Mouse (Mus musculus): ENCODE results near the gene Gm3269. TPM values are rescaled to one million over a fixed set of nuclear protein-coding genes. Genes with fewer than 3 reads are reported as not detected.
"Not testable (repeated sequence)": the region's sequence is repeated elsewhere in the genome, so short reads cannot be mapped to it uniquely, and the experiment has no call there.

Gm3269 gene
- not detected in 2 replicates for polyA plus RNA-seq (2015; fragmentation: Nextera tagmentation; extraction: Ambion mirVana)

DNA sequence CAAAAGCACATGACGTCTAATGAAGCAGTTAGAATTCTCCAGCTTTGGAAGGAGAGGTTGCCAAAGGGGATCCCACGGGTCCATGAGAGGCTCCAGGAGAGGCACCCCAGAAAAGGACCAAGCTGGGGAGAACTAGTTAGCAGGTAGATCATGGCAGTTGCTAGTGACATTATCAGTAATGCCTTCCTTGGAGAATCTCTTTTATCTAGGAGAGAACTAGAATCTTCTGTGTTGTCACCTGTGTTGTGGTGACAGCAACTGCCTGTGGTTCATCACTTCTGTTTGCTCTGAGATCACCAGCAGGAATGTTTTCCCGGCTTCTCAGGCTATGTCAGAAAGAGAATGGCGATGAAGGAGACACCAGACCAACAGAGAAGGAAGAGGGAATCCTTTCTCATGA, at the start of gene Gm3269:
Gene Gm3269 (plus strand): TSS at position 301 of the 400 bp plus-strand sequence.
- H3K27me3 ChIP-seq (ENCODE audit: control insufficient read depth, insufficient read depth, low read depth, low read length); H3K4me3 ChIP-seq (ENCODE audit: low read length); H3K9ac ChIP-seq (ENCODE audit: low read length); H3K36me3 ChIP-seq (ENCODE audit: control insufficient read depth, insufficient read depth, low read length); ATAC-seq (ENCODE audit: low read depth); H3K4me2 ChIP-seq (ENCODE audit: low read depth, low read length); H3K27ac ChIP-seq (ENCODE audit: low read length); H3K4me1 ChIP-seq (replicated peaks; ENCODE audit: control insufficient read depth, insufficient read depth, low read length); H3K9me3 ChIP-seq (ENCODE audit: control insufficient read depth, low read length): not testable (repeated sequence)
- WGBS: no CpG with 5 or more reads among the region's 4 CpGs

DNA sequence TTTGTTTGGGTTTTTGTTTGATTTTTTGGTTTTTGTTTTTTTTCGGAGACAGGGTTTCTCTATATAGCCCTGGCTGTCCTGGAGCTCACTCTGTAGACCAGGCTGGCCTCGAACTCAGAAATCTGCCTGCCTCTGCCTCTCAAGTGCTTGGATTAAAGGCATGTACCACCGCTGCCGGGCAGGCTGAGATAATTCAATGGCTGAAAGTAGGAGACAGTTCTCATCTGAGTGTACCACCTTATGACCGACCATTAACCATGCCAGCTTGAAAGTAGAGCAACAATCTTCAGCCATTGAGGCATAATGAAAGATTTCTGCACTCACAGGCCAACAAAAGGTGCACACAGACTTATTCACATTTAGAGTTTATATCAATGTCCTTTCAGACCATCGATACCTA, 31.5 kb upstream of the Gm3269 start:
- H3K4me3 ChIP-seq (ENCODE audit: low read length); H3K9ac ChIP-seq (ENCODE audit: low read length); H3K27me3 ChIP-seq (ENCODE audit: control insufficient read depth, insufficient read depth, low read depth, low read length); H3K4me2 ChIP-seq (ENCODE audit: low read depth, low read length); H3K36me3 ChIP-seq (ENCODE audit: control insufficient read depth, insufficient read depth, low read length); ATAC-seq (ENCODE audit: low read depth); H3K9me3 ChIP-seq (ENCODE audit: control insufficient read depth, low read length); H3K27ac ChIP-seq (ENCODE audit: low read length); H3K4me1 ChIP-seq (replicated peaks; ENCODE audit: control insufficient read depth, insufficient read depth, low read length): not testable (repeated sequence)
- whole genome bisulfite sequencing: 80% methylated on average over 6 of the region's 6 CpGs

DNA sequence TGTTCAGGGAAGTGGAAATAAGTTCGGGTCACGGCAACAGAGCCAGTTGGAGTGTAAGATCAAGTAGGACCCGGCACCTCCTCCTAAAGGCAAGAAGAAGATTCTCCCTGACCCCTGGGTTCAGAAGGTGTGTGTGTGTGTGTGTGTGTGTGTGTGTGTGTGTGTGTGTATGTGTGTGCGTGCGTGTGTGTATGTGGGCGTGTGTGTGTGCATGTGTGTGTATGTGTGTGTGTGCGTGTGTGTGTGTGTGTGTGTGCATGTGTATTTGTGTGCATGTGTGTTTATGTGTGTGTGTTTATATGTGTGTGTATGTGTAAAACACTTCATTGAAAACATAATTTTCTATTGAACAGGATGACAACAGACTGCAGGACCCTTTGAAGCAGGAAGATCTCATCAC, 16.0 kb upstream of the Gm3269 start:
- H3K9ac ChIP-seq (ENCODE audit: low read length); H3K27ac ChIP-seq (ENCODE audit: low read length); H3K36me3 ChIP-seq (ENCODE audit: control insufficient read depth, insufficient read depth, low read length); H3K9me3 ChIP-seq (ENCODE audit: control insufficient read depth, low read length); H3K4me2 ChIP-seq (ENCODE audit: low read depth, low read length); H3K4me3 ChIP-seq (ENCODE audit: low read length); ATAC-seq (ENCODE audit: low read depth); H3K27me3 ChIP-seq (ENCODE audit: control insufficient read depth, insufficient read depth, low read depth, low read length); H3K4me1 ChIP-seq (replicated peaks; ENCODE audit: control insufficient read depth, insufficient read depth, low read length): not testable (repeated sequence)
- WGBS: 86% methylated on average over 4 of the region's 7 CpGs

DNA sequence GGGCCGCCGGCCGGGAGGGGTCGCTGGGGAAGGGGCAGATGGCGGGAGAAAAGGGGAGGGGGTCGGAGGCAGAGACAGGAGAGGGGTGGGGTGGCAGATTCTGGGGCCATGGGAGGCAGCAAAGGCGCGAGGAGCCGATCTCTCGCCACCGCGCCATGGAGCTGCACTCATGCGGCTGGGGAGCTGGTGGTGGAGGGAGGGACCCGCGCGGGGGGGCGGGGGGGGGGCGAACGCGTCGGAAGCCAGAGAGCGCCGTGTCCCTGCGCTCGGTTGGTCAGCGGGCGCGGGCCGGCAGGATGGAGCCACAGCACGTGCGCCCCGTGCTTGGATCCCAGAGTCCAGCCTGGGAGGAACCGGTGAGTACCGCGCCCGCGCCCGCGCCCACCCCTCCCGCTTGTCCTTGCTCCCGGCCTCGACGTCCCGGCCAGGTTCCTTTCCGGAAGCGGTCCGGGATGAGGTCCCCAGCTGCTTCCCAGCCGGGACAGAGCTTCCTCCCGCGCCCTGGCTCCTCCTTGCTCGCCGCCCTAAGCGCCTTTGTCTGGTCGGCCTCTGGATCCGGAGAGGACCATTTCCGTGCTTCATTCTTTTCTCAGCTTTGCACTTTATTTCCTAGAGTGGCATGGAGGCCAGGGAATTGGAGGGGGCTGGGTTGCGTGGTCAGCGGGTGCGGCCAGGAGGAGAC, 17.5 kb downstream of the Gm3269 start, which contains the start of gene Gm3264:
Gene Gm3264 (plus strand): TSS at position 278 of the 682 bp plus-strand sequence.
- not testable (repeated sequence) for H3K9ac ChIP-seq (ENCODE audit: low read length); H3K4me1 ChIP-seq (replicated peaks; ENCODE audit: control insufficient read depth, insufficient read depth, low read length)

DNA sequence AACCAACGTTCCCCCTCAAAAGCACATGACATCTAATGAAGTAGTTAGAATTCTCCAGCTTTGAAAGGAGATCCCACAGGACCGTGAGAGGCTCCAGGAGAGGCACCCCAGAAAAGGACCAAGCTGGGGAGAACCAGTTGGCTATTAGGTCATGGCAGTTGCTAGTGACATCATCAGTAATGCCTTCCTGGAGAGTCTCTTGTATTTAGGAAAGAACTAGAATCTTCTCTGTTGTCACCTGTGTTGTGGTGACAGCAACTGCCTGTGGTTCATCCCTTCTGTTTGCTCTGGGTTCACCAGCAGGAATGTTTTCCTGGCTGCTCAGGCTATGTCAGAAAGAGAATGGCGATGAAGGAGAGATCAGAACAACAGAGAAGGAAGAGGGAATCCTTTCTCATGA, 54.2 kb downstream of the Gm3269 start, which contains the start of gene Gm3278:
Gene Gm3278 (plus strand): TSS at position 301 of the 400 bp plus-strand sequence.
- not testable (repeated sequence) for H3K27ac ChIP-seq (ENCODE audit: low read length); H3K36me3 ChIP-seq (ENCODE audit: control insufficient read depth, insufficient read depth, low read length); H3K4me2 ChIP-seq (ENCODE audit: low read depth, low read length); H3K4me3 ChIP-seq (ENCODE audit: low read length); H3K9ac ChIP-seq (ENCODE audit: low read length); H3K4me1 ChIP-seq (replicated peaks; ENCODE audit: control insufficient read depth, insufficient read depth, low read length); H3K27me3 ChIP-seq (ENCODE audit: control insufficient read depth, insufficient read depth, low read depth, low read length); H3K9me3 ChIP-seq (ENCODE audit: control insufficient read depth, low read length); ATAC-seq (ENCODE audit: low read depth)
- 67% methylated on average over 1 of the region's 3 CpGs for WGBS

More for the DNA sequence above, 17.5 kb downstream of the Gm3269 start, which contains the start of gene Gm3264:
- 4% methylated on average over 30 of the region's 59 CpGs for WGBS
- not testable (repeated sequence) for H3K36me3 ChIP-seq (ENCODE audit: control insufficient read depth, insufficient read depth, low read length); H3K27ac ChIP-seq (ENCODE audit: low read length); H3K9me3 ChIP-seq (ENCODE audit: control insufficient read depth, low read length); H3K27me3 ChIP-seq (ENCODE audit: control insufficient read depth, insufficient read depth, low read depth, low read length); ATAC-seq (ENCODE audit: low read depth)
- peak within 1 kb of the TSS; percentile 48 for H3K4me2 ChIP-seq (ENCODE audit: low read depth, low read length)
- peak within 1 kb of the TSS; percentile 26 for H3K4me3 ChIP-seq (ENCODE audit: low read length)

Other genes with a start within 250 kb of the Gm3269 start
- not detected in 2 replicates for gene Gm8159, start 205.8 kb upstream of the Gm3269 start, polyA plus RNA-seq (2015; fragmentation: Nextera tagmentation; extraction: Ambion mirVana)
- gene Gm3239, start 173.9 kb upstream of the Gm3269 start, polyA plus RNA-seq (2015; fragmentation: Nextera tagmentation; extraction: Ambion mirVana): 0.19 TPM in 1 of 2 replicates, not detected in the other
- not detected in 2 replicates for gene Gm7876, start 128.9 kb upstream of the Gm3269 start, polyA plus RNA-seq (2015; fragmentation: Nextera tagmentation; extraction: Ambion mirVana)
- 0.13 and 0.34 TPM in 2 replicates for gene Gm3252, start 111.3 kb upstream of the Gm3269 start, polyA plus RNA-seq (2015; fragmentation: Nextera tagmentation; extraction: Ambion mirVana)
- gene Gm9602, start 61.8 kb upstream of the Gm3269 start, polyA plus RNA-seq (2015; fragmentation: Nextera tagmentation; extraction: Ambion mirVana): not detected in 2 replicates
- gene Gm3264, start 17.5 kb downstream of the Gm3269 start, polyA plus RNA-seq (2015; fragmentation: Nextera tagmentation; extraction: Ambion mirVana): 0.45 and 0.99 TPM in 2 replicates
- not detected in 2 replicates for gene Gm3278, start 54.3 kb downstream of the Gm3269 start, polyA plus RNA-seq (2015; fragmentation: Nextera tagmentation; extraction: Ambion mirVana)
- not detected in 2 replicates for gene Gm8297, start 145.8 kb downstream of the Gm3269 start, polyA plus RNA-seq (2015; fragmentation: Nextera tagmentation; extraction: Ambion mirVana)
- gene Gm3298, start 177.8 kb downstream of the Gm3269 start, polyA plus RNA-seq (2015; fragmentation: Nextera tagmentation; extraction: Ambion mirVana): 0.35 TPM in 1 of 2 replicates, not detected in the other
- not detected in 2 replicates for gene 4930555G01Rik, start 212.5 kb downstream of the Gm3269 start, polyA plus RNA-seq (2015; fragmentation: Nextera tagmentation; extraction: Ambion mirVana)
- gene Gm8281, start 232.9 kb downstream of the Gm3269 start, polyA plus RNA-seq (2015; fragmentation: Nextera tagmentation; extraction: Ambion mirVana): 0.99 and 1.3 TPM in 2 replicates

Measured in lung, embryonic 16.5 days (tissue).